Mouse (Mus musculus) embryonic facial prominence, embryonic 14.5 days (tissue): Measurements from ENCODE around the gene Arl16. TPM values are rescaled to one million over a fixed set of nuclear protein-coding genes. Genes with fewer than 3 reads are reported as not detected.
"Not testable (repeated sequence)": the region's sequence is repeated elsewhere in the genome, so short reads cannot be mapped to it uniquely, and the experiment has no call there.

Experiments
- ATAC-seq: fragments of 200-750 bp; cut with Nextera tagmentation; 2 replicates; pipeline ENCODE4 v1.8.0; 2017; ENCODE audit warnings: low read depth, moderate number of reproducible peaks, moderate TSS enrichment
- DNase-seq: peaks from one replicate; pipeline ENCODE4 v3.0.0-alpha.2; 2015; ENCODE audit warnings: low spot score
- H3K27ac ChIP-seq: fragments of 300-500 bp; sonication (generic); replicated peaks from 2 replicates; pipeline ENCODE4 v1.5.1; 2014; ENCODE audit warnings: low read depth, mild to moderate bottlenecking, low read length, moderate library complexity
- H3K27me3 ChIP-seq: fragments of 300-500 bp; sonication (generic); replicated peaks from 2 replicates; pipeline ENCODE4 v1.6.1; 2014; ENCODE audit warnings: low read length; ENCODE audit not compliant: control insufficient read depth, insufficient read depth
- H3K36me3 ChIP-seq: fragments of 300-500 bp; sonication (generic); 2 replicates; pipeline ENCODE4 v1.6.1; 2014; ENCODE audit warnings: low read length, mixed read lengths; ENCODE audit not compliant: control insufficient read depth, insufficient read depth
- H3K4me1 ChIP-seq: fragments of 300-500 bp; sonication (generic); 2 replicates; pipeline ENCODE4 v1.6.1; 2014; ENCODE audit warnings: antibody characterized with exemption, low read length; ENCODE audit not compliant: control insufficient read depth, insufficient read depth
- H3K4me2 ChIP-seq: fragments of 300-500 bp; sonication (generic); 2 replicates; pipeline ENCODE4 v1.6.1; 2014; ENCODE audit warnings: low read depth, mild to moderate bottlenecking, low read length, moderate library complexity, mixed read lengths
- H3K4me3 ChIP-seq: fragments of 300-500 bp; sonication (generic); 2 replicates; pipeline ENCODE4 v1.5.1; 2014; ENCODE audit warnings: low read depth, mild to moderate bottlenecking, low read length
- H3K9ac ChIP-seq: fragments of 300-500 bp; sonication (generic); 2 replicates; pipeline ENCODE4 v1.6.1; 2014; ENCODE audit warnings: low read depth, mild to moderate bottlenecking, low read length, moderate library complexity, mixed read lengths
- H3K9me3 ChIP-seq: fragments of 300-500 bp; sonication (generic); 2 replicates; pipeline ENCODE4 v1.6.1; 2016; ENCODE audit warnings: low read length; ENCODE audit not compliant: control insufficient read depth
- whole genome bisulfite sequencing: fragments of 180-500 bp; shearing (Covaris S2); extraction: QIAGEN DNeasy Blood & Tissue Kit; methylation state at CpG from one replicate; pipeline ENCODE4 v1.1.7; 2014; 5-methylcytosine and 5-hydroxymethylcytosine counted together
- polyA plus RNA-seq: library from polyadenylated mRNA; unstranded; fragments of >200 nt; fragmentation: Nextera tagmentation; extraction: Ambion mirVana; gene quantifications from 2 replicates; pipeline ENCODE4 v1.2.1, GENCODE M21; 2014

Arl16 gene
- 43.2 and 46.4 TPM in 2 replicates for polyA plus RNA-seq

- Histone ChIP-seq H3K27ac (peak within 1 kb of the TSS; percentile 75), H3K9ac (peak within 1 kb of the TSS; percentile 88), H3K4me1 (peaks cover 15% of the 10 kb centered on the region), H3K4me3 (peak within 1 kb of the TSS; percentile 98), H3K4me2 (peak within 1 kb of the TSS; percentile 91), H3K36me3 (peaks cover 63% of the 10 kb centered on the region), H3K27me3 (no peaks in the 10 kb centered on the region), H3K9me3 (no peaks in the 10 kb centered on the region)
- ATAC-seq: peak; percentile 100
- DNase-seq: peak; percentile 100
- under 1% methylated on average over 47 of the region's 54 CpGs for WGBS
Measured at GRCm38 (mm10) chr11:120467051-120467735, at the start of gene Arl16. TSS of gene Arl16 (minus strand) at chr11:120467607.

- no peak overlapping the region for H3K4me3 ChIP-seq
- H3K9me3 ChIP-seq: no peaks in the 10 kb centered on the region
- no peaks in the 10 kb centered on the region; the same call in 1 of the 2 replicates for H3K4me1 ChIP-seq
- no peak for DNase-seq
- H3K36me3 ChIP-seq: no peaks in the 10 kb centered on the region
- WGBS: 78% methylated on average over 4 of the region's 4 CpGs
- H3K27me3 ChIP-seq: no peaks in the 10 kb centered on the region
- no peak overlapping the region for H3K9ac ChIP-seq
- ATAC-seq: no peak
- no peak overlapping the region for H3K4me2 ChIP-seq
- H3K27ac ChIP-seq: no peak overlapping the region
Measured at GRCm38 (mm10) chr11:120517147-120517546, 49.7 kb upstream of the Arl16 start.

- Histone ChIP-seq H3K36me3 (no peaks in the 10 kb centered on the region), H3K9ac (no peak overlapping the region), H3K4me3 (no peak overlapping the region), H3K4me2 (no peak overlapping the region), H3K27ac (no peak overlapping the region), H3K4me1 (peaks cover 3% of the 10 kb centered on the region), H3K9me3 (no peaks in the 10 kb centered on the region), H3K27me3 (no peaks in the 10 kb centered on the region)
- peak; percentile 71 for ATAC-seq
- 16% methylated on average over 17 of the region's 17 CpGs for WGBS
- peak; percentile 79 for DNase-seq
Measured at GRCm38 (mm10) chr11:120515611-120516010, 48.2 kb upstream of the Arl16 start.

- H3K4me1 ChIP-seq, H3K9ac ChIP-seq, H3K4me2 ChIP-seq, H3K36me3 ChIP-seq, ATAC-seq, H3K27ac ChIP-seq, H3K9me3 ChIP-seq, H3K4me3 ChIP-seq, DNase-seq, H3K27me3 ChIP-seq: not testable (repeated sequence)
- 91% methylated on average over 2 of the region's 2 CpGs for WGBS
Measured at GRCm38 (mm10) chr11:120514262-120514661, 46.9 kb upstream of the Arl16 start.

GRCm38 (mm10) chr11:120512790-120513453 lies 45.5 kb upstream of the Arl16 start:
- Histone ChIP-seq H3K27me3 (no peaks in the 10 kb centered on the region), H3K4me1 (peaks cover 9% of the 10 kb centered on the region), H3K9me3 (no peaks in the 10 kb centered on the region), H3K36me3 (no peaks in the 10 kb centered on the region), H3K4me2 (no peak overlapping the region), H3K9ac (no peak overlapping the region), H3K4me3 (no peak overlapping the region), H3K27ac (no peak overlapping the region)
- no peak for DNase-seq
- ATAC-seq: no peak
- WGBS: 34% methylated on average over 6 of the region's 6 CpGs

- WGBS: 3% methylated on average over 16 of the region's 16 CpGs
- ATAC-seq: peak; percentile 42; the same call in 1 of the 2 replicates
- peak overlapping the region; percentile 21 for H3K4me3 ChIP-seq
- peak overlapping the region; percentile 57 for H3K9ac ChIP-seq
- H3K4me1 ChIP-seq: peaks cover 9% of the 10 kb centered on the region
- DNase-seq: peak; percentile 60
- H3K4me2 ChIP-seq: peak overlapping the region; percentile 49
- no peaks in the 10 kb centered on the region for H3K36me3 ChIP-seq
- H3K9me3 ChIP-seq: no peaks in the 10 kb centered on the region
- H3K27ac ChIP-seq: peak overlapping the region; percentile 39
- H3K27me3 ChIP-seq: no peaks in the 10 kb centered on the region
Measured at GRCm38 (mm10) chr11:120510375-120511030, 43.1 kb upstream of the Arl16 start.

- H3K36me3 ChIP-seq: no peaks in the 10 kb centered on the region
- H3K9me3 ChIP-seq: no peaks in the 10 kb centered on the region
- peaks cover 9% of the 10 kb centered on the region for H3K4me1 ChIP-seq
- H3K9ac ChIP-seq: no peak overlapping the region
- H3K4me3 ChIP-seq: no peak overlapping the region
- H3K4me2 ChIP-seq: no peak overlapping the region
- DNase-seq: no peak
- ATAC-seq: no peak
- H3K27ac ChIP-seq: peak overlapping the region; percentile 39; the same call in 1 of the 2 replicates
- WGBS: 33% methylated on average over 4 of the region's 4 CpGs
- H3K27me3 ChIP-seq: no peaks in the 10 kb centered on the region
Measured at GRCm38 (mm10) chr11:120509940-120510339, 42.5 kb upstream of the Arl16 start.

GRCm38 (mm10) chr11:120508290-120508870 lies 41.0 kb upstream of the Arl16 start:
- WGBS: 82% methylated on average over 9 of the region's 9 CpGs
- Histone ChIP-seq H3K4me3 (no peak overlapping the region), H3K4me1 (peaks cover 9% of the 10 kb centered on the region), H3K27ac (no peak overlapping the region), H3K36me3 (no peaks in the 10 kb centered on the region), H3K27me3 (no peaks in the 10 kb centered on the region), H3K4me2 (no peak overlapping the region), H3K9me3 (no peaks in the 10 kb centered on the region), H3K9ac (no peak overlapping the region)
- ATAC-seq: no peak
- no peak for DNase-seq
